Mouse (Mus musculus) kidney, postnatal 0 days (tissue): Measurements from ENCODE around the gene Cmtm4. TPM values are rescaled to one million over a fixed set of nuclear protein-coding genes. Genes with fewer than 3 reads are reported as not detected.
A peak's percentile ranks its signal among the peaks of the same experiment; 100 is the strongest.

Experiments used
- ATAC-seq: fragments of 200-750 bp; cut with Nextera tagmentation; replicated peaks from 2 replicates; pipeline ENCODE4 v1.8.0; 2017; ENCODE audit warnings: low read depth, moderate number of reproducible peaks, moderate TSS enrichment, moderate library complexity; ENCODE audit not compliant: low FRiP score
- DNase-seq: peaks from one replicate; pipeline ENCODE4 v3.0.0-alpha.2; 2016; ENCODE audit warnings: low spot score
- H3K27ac ChIP-seq: fragments of 300-500 bp; sonication (generic); 2 replicates; pipeline ENCODE4 v1.5.1; 2014; ENCODE audit warnings: mild to moderate bottlenecking
- H3K27me3 ChIP-seq: fragments of 300-500 bp; sonication (generic); 2 replicates; pipeline ENCODE4 v1.6.1; 2014; ENCODE audit warnings: low read length, mixed read lengths; ENCODE audit not compliant: insufficient read depth
- H3K36me3 ChIP-seq: fragments of 300-500 bp; sonication (generic); 2 replicates; pipeline ENCODE4 v1.6.1; 2014; ENCODE audit warnings: low read length, mixed read lengths; ENCODE audit not compliant: insufficient read depth
- H3K4me1 ChIP-seq: fragments of 300-500 bp; sonication (generic); replicated peaks from 2 replicates; pipeline ENCODE4 v1.6.1; 2014; ENCODE audit warnings: antibody characterized with exemption, low read length, mixed read lengths; ENCODE audit not compliant: insufficient read depth
- H3K4me2 ChIP-seq: fragments of 300-500 bp; sonication (generic); 2 replicates; pipeline ENCODE4 v1.6.1; 2014; ENCODE audit warnings: mild to moderate bottlenecking, low read length, moderate library complexity, mixed read lengths
- H3K4me3 ChIP-seq: fragments of 300-500 bp; sonication (generic); replicated peaks from 2 replicates; pipeline ENCODE4 v1.5.1; 2014; ENCODE audit warnings: low read depth, low read length
- H3K9ac ChIP-seq: fragments of 300-500 bp; sonication (generic); 2 replicates; pipeline ENCODE4 v1.6.1; 2014; ENCODE audit warnings: low read depth, low read length
- H3K9me3 ChIP-seq: fragments of 300-500 bp; sonication (generic); replicated peaks from 2 replicates; pipeline ENCODE4 v1.6.1; 2016; ENCODE audit warnings: low read length, inconsistent platforms, mixed read lengths
- CTCF ChIP-seq: IDR thresholded peaks from 2 replicates; pipeline ENCODE4 v1.5.1; 2016; ENCODE audit warnings: antibody characterized with exemption, low read depth, mild to moderate bottlenecking, moderate library complexity
- WGBS: fragments of 180-500 bp; shearing (Covaris S2); extraction: QIAGEN DNeasy Blood & Tissue Kit; methylation state at CpG from one replicate; pipeline ENCODE4 v1.1.7; 2014; 5-methylcytosine and 5-hydroxymethylcytosine counted together
- polyA plus RNA-seq: library from polyadenylated mRNA; unstranded; fragments of >200 nt; fragmentation: Nextera tagmentation; extraction: Ambion mirVana; gene quantifications from 2 replicates; pipeline ENCODE4 v1.2.1, GENCODE M21; 2015

Cmtm4 gene
- polyA plus RNA-seq, 1 experiment from 2014 or later: 4.7 TPM

DNA sequence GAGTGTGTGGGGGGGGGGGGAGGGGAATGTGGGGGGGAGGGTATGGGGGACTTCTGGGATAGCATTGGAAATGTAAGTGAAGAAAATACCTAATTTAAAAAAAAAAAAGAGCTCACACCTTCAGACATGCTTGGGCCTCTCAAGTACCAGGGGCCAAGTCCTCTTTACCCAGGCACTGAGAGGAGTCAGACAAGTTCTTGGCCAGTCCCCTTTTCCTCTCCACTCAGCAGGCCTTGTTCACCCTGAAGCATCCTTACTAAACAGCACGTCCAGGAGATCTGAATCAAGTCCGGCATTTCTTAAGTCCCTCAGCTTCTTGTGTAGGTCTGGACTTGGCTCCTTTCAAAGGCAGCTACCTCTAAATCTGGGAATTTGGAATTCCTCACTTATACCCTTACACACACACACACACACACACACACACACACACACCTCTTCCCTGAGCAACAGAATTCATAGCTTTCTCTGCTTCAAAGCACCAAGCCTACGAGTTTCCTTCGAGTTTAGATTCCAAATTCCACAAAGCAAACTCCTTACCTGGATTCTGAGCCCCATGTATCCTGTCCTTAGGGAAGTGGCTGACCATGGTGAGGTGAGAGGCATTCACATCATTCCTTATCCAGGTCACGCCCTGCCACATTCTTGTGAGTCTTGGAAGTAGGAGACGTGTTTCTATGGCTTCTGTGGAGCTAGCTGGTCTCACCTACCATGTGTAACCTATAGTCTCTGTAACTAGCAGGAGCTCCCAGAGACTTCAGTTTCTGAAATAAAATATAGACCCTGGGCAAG lies 10.9 kb upstream of the Cmtm4 start:
- H3K27me3 ChIP-seq: no peaks in the 10 kb centered on the region
- no peak for TF ChIP-seq CTCF
- no peak overlapping the region for H3K4me3 ChIP-seq
- 74% methylated on average over 6 of the region's 6 CpGs for WGBS
- H3K36me3 ChIP-seq: no peaks in the 10 kb centered on the region
- DNase-seq (no peak), ATAC-seq (no peak)
- H3K4me2 ChIP-seq: no peak overlapping the region
- H3K9me3 ChIP-seq: no peaks in the 10 kb centered on the region
- H3K9ac ChIP-seq: no peak overlapping the region
- no peak overlapping the region for H3K27ac ChIP-seq
- H3K4me1 ChIP-seq: no peaks in the 10 kb centered on the region

DNA sequence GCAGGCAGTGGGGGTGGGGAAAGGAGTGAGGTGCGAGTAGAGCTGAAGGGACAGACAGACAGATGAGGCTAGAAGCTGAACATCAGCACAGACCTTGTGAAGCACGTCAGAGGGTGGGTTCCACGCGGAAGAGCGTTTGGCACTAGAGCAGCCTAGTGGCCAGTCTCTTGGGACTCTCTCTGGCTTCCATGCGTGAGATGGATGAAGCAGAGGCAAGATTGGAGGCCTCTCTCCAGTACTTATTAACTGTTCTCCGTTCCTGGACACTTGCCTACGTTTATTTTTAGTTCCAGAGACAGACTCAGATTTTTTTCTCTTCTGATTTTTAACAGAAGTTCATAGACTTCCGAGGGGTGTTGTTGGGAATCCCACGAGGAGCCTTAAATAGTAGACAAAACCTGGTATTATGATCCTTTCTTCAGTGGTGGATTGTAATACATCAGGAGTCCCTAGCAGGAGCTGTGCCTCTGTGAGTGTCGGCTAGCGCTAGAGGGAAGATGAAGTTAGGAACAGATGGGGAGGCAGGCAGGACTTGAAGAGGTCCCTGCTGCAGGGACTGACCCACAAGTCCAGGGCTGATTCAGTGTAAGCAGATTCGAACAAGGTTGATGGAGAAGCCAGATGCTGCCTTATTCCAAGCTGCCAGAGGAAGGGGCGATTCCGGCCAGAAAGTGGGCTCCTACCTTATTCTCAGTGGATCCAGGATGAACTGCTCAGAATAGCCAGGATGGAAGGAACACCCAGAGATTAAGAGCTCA lies 10.0 kb upstream of the Cmtm4 start:
- Histone ChIP-seq H3K9ac (no peak overlapping the region), H3K9me3 (no peaks in the 10 kb centered on the region), H3K4me2 (no peak overlapping the region), H3K36me3 (no peaks in the 10 kb centered on the region), H3K4me3 (no peak overlapping the region), H3K4me1 (no peaks in the 10 kb centered on the region), H3K27ac (no peak overlapping the region), H3K27me3 (no peaks in the 10 kb centered on the region)
- 48% methylated on average over 15 of the region's 15 CpGs for WGBS
- ATAC-seq: no peak; the same call in 1 of the 2 replicates
- DNase-seq: peak; percentile 68
- 0 out of 2 replicates have a peak, but pooled peaks have one; percentile 12 for TF ChIP-seq CTCF

DNA sequence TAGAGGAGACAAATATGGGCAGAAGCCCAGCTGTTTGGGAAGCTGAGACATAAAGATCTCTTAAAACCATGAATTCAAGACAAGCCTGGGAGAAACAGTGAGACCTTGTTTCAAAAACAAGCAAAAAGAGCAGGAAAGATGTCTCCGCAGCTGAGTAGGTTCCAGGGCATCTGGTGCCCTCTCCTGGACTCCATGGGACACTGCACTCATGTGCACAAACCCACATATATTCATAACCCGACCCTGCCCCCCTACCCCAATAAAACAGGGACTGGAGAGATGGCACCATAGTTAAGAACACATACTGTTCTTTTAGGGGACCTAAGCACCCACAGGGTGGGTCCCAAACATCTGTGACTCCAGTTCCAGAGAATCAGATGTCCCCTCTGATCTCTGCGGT lies 8.0 kb upstream of the Cmtm4 start:
- H3K36me3 ChIP-seq: no peaks in the 10 kb centered on the region
- H3K27ac ChIP-seq: no peak overlapping the region
- H3K4me2 ChIP-seq: no peak overlapping the region
- DNase-seq (no peak), ATAC-seq (no peak; the same call in 1 of the 2 replicates)
- H3K4me1 ChIP-seq: no peaks in the 10 kb centered on the region
- 79% methylated on average over 3 of the region's 3 CpGs for WGBS
- TF ChIP-seq CTCF: peak; percentile 64
- H3K9ac ChIP-seq: no peak overlapping the region
- no peaks in the 10 kb centered on the region for H3K9me3 ChIP-seq
- H3K27me3 ChIP-seq: no peaks in the 10 kb centered on the region
- H3K4me3 ChIP-seq: no peak overlapping the region

DNA sequence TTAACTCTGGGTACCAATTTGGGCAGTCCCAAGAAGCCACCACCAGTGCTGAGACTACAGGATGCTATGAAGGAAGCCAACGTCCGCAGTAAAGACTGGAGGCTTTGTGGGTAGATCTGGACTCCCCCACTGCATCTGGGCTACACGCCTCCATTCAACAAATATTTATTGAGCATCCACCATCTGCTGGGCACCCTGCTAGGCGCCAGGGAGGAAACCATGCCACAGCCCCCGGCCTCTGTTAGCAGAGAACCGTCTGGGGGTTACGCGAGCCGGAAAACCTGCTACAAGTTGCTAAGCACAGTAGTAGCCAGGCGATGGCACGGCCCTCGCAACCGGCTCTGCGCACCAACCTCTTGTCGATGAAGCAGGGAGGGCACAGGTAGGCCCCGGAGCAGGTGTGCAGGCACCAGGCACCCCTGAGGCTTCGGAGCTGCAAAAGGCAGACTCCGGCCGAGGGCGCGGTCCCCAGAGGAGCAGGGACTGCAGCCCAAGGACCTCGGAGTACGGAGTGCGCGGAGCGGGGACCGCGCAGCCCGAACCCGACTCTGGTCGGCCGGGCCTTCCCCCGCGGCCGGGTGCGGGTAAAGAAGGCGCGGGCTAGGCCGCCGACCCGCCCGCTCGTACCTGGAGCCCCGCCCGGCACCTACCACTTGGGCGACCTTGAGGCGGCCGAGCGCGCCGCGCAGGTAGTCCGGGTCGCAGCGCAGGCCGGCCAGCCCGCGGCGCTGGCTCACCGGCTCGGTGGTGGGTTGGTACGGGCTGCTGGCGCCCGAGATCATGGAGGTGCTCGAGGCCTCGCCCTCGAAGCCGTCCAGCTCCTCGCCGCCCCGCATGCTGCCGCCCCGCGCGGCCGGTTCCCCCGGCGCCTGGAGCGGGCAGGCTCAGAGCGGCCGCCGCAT lies 555 bp downstream of the Cmtm4 start:
- H3K4me1 ChIP-seq: peaks cover 9% of the 10 kb centered on the region
- WGBS: under 1% methylated on average over 61 of the region's 82 CpGs
- peak overlapping the region; percentile 97 for H3K4me2 ChIP-seq
- DNase-seq (peak; percentile 27), ATAC-seq (peak; percentile 85)
- H3K27me3 ChIP-seq: no peaks in the 10 kb centered on the region
- no peaks in the 10 kb centered on the region; the same call in 1 of the 2 replicates for H3K9me3 ChIP-seq
- peak overlapping the region; percentile 87 for H3K4me3 ChIP-seq
- H3K9ac ChIP-seq: peak overlapping the region; percentile 89
- no peaks in the 10 kb centered on the region for H3K36me3 ChIP-seq
- peak overlapping the region; percentile 85 for H3K27ac ChIP-seq
- TF ChIP-seq CTCF: no peak

- peaks cover 9% of the 10 kb centered on the region for H3K4me1 ChIP-seq
- H3K36me3 ChIP-seq: no peaks in the 10 kb centered on the region
- no peaks in the 10 kb centered on the region; the same call in 1 of the 2 replicates for H3K9me3 ChIP-seq
- DNase-seq (no peak), ATAC-seq (no peak)
- TF ChIP-seq CTCF: no peak
- peak overlapping the region; percentile 97; the same call in 1 of the 2 replicates for H3K4me2 ChIP-seq
- H3K27me3 ChIP-seq: no peaks in the 10 kb centered on the region
- H3K27ac ChIP-seq: no peak overlapping the region
- H3K9ac ChIP-seq: no peak overlapping the region
- 61% methylated on average over 6 of the region's 6 CpGs for WGBS
- peak overlapping the region; percentile 87; the same call in 1 of the 2 replicates for H3K4me3 ChIP-seq
Observed at GRCm38 (mm10) chr8:104393767-104394166, 1.8 kb downstream of the Cmtm4 start.

GRCm38 (mm10) chr8:104393139-104393538 lies 2.5 kb downstream of the Cmtm4 start:
- H3K4me2 ChIP-seq: no peak overlapping the region
- WGBS: 95% methylated on average over 6 of the region's 7 CpGs

More at GRCm38 (mm10) chr8:104393139-104393538, 2.5 kb downstream of the Cmtm4 start:
- peaks cover 9% of the 10 kb centered on the region for H3K4me1 ChIP-seq
- H3K9me3 ChIP-seq: no peaks in the 10 kb centered on the region; the same call in 1 of the 2 replicates
- no peak for ATAC-seq
- H3K36me3 ChIP-seq: no peaks in the 10 kb centered on the region
- H3K27me3 ChIP-seq: no peaks in the 10 kb centered on the region
- no peak overlapping the region for H3K27ac ChIP-seq
- no peak for TF ChIP-seq CTCF
- DNase-seq: no peak
- H3K4me3 ChIP-seq: no peak overlapping the region
- H3K9ac ChIP-seq: no peak overlapping the region
